Mouse (Mus musculus) kidney, adult 11 months (tissue): ENCODE results near the gene Plcb4.
"Not testable (repeated sequence)": the region's sequence is repeated elsewhere in the genome, so short reads cannot be mapped to it uniquely, and the experiment has no call there.

Source experiments
- DNase-seq: peaks from one replicate; pipeline ENCODE4 v3.0.0; 2022

Plcb4 gene

GRCm38 (mm10) chr2:135675284-135675683 lies 16.5 kb downstream of the Plcb4 start:
- no peak for DNase-seq

DNA sequence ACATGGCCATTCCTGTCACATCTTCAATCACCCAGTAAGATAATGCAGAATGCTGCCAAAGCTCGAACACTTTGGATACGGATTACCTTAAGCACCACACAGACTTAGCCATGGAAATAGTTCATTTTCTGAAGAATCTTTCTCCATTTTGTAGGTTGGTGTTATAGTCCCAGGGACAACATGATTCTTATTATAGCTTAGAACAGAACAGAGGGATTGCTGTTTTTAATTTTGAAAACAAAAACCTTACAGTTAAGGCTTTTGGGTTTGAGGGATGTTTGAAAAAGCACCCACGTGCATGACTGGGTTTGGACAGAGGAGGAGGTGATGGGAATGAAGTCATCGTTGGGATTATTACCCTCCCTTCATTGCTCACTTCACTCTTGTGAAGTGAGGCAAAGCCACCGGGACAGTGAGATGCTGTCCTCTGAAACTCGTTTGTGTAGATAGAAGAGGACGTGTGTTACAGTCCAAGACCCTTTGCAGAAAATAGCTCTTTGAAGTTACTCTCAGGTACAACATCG lies 18.2 kb downstream of the Plcb4 start:
- no peak for DNase-seq

GRCm38 (mm10) chr2:135677601-135678000 lies 18.8 kb downstream of the Plcb4 start:
- DNase-seq = no peak

- DNase-seq = peak; percentile 12
These were observed 21.2 kb downstream of the Plcb4 start for GRCm38 (mm10) chr2:135680001-135680400.

- DNase-seq = no peak
These were observed 21.8 kb downstream of the Plcb4 start for GRCm38 (mm10) chr2:135680406-135681134.

DNA sequence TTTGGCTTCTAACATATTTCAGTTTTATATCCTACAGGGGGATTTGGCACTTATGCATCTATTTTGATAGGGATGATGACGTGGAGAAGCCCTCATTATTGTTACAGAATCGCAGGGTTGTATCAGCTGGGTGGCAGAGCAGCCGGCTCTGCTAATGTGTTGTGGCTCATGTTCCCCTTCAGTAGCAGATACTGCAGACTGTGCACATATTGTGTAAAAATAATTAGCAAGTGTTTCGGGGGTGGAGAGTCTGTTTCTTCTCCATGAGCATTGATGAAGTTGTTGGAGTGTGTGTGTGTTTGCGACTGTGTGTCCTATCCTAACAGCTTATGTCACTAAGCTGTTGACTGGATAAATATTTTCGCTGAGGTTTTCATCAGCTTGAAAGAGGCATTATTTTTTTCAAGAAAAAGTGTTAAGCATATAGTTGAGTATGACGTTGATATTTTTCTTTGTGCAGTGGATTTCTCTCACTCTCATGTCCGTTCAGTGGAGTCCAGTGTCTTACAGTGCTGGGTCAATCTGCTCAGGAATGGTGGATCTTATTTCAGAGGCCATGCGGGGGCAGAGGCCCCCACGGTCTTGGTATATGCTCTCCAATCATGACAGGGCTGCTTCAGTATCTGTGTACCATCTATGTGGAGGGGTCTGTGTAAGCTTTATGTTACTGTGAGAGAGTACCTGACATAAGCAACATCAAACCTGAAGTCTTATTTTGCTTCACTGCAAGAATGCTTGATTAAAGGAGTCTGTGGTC lies 25.1 kb downstream of the Plcb4 start:
- DNase-seq = no peak

DNA sequence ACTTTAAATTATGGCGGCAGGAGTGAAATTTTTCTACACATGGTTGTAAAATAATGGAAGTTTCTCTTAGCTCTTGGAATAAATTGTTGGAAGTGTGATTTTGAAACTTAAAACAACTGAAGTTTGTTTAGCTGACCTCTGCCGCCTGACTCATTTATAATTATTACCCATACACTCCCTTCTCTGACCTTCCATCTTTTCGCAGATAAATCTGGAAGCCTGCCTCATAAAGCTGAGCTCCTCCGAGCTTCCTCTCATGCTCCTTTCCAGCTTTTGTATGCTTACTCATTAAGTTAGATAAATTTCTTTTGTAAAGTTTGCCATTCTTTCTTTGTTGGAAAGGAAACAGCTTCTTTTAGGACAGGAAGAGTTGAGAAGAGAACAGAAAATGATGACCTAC lies 27.9 kb downstream of the Plcb4 start:
- no peak for DNase-seq

DNA sequence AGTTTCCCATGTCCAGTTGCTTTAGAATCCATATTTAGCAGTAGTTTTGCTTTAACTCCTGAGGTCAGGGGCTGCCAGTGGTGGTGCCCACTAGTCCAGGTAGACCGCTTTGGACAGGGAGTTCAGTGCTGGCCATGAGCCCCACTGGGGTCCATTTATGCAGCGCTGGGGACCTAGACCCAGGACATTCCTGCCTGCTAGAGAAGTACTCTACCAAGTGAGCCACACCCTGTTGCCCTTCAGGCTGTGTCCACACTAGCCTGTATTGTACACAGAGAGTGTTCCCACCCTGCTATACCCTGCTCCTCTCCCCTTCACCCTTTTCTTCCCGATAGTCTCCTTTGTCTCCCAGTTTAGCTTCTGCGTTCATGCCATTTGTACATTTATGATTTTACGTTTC lies 28.8 kb downstream of the Plcb4 start:
- no peak for DNase-seq

DNA sequence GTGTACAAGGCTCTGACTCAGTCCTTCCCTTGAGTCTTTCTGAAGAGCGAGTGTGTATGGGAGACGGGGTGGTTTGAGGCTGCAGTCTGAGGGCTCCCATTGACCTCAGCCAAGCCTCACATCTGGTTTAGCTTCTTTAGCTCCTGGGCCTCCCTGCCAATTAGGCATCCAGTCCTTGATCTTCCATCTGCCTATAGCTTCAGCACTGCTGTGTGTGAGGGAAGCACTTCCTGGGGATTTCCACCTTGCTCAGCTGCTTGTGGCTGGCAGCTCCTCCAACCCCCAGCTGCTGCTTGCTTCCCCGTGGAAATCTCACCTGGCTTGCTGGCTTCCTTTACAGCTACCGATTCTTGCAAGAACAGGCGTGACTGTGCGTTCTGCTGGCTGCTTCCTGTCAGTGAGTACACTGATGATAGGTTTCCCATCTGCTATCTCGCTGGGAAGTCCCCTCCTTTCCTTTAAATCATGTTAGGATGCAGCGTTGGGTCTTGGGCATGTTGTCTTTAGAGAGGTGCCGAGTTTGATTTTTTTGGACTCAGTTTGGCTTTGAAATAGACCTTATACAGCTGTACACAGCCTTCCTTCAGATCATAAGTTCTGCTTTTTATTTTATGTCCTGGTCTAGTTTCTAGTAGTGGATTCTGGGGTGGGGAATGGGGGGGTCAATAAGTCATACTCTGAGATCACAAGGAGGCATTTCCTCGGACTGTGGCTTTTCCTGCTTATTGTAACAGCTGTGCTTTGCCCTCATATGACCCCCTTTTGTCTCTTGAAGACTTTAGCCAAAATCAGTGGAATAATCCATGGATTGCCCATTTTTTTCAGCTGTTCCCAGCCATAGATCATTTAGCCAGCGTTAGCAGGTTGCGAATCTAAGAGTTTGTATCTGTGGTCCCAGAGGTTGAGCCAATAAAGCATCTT lies 34.0 kb downstream of the Plcb4 start:
- peak; percentile 38 for DNase-seq

DNA sequence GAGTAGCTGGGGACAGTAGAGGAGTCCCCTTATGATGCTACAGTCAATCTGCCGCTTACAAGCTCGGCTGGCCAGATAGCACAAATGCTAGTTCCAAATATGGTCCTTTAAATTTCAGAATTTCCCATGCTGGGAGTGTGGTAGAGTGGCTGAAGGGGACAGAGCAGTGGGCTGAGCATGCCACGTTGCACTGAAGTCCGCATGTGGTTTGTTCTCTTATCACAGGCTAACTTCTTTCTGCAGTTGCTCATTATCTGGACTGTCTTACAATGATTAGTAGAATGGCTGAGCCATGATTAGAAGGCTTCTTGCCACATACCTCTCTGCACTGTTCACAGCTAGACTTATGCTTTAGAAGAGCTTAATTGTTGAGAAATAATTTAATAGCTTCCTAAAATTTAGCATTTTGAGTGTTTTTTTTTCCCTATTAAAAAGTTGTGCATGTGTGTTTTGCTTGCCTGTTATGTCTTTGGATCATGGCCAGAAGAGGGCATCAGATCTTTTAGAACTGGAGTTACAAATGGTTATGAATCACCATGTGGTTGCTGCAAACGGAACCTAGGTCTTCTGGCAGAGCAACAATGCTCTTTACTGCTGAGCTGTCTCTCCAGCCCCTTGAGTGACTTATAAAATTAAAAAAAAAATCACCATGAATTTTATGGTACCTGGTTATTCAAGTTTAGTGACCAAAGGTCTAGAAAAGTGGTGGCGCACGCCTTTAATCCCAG lies 42.0 kb downstream of the Plcb4 start:
- no peak for DNase-seq

DNA sequence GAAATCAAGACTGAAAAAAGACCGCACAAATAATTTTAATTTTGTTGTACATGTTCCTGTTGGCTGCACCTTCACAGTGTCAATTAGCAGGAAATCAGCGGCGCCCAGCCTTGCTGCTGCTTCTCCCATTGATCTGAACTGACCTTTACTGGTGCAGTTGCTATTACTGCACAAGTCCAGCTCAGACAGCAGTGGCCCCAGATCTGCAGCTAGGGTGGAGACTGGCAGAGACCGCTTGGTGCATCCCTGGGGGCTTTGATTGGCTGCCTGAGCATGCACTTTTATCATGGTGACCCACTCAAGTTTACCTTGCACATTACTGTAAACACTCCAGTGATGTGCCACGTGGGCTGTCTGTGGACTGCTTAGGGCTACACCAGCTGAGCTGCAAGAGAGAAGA lies 45.9 kb downstream of the Plcb4 start:
- DNase-seq = no peak

GRCm38 (mm10) chr2:135707305-135707704 lies 48.5 kb downstream of the Plcb4 start:
- no peak for DNase-seq

DNA sequence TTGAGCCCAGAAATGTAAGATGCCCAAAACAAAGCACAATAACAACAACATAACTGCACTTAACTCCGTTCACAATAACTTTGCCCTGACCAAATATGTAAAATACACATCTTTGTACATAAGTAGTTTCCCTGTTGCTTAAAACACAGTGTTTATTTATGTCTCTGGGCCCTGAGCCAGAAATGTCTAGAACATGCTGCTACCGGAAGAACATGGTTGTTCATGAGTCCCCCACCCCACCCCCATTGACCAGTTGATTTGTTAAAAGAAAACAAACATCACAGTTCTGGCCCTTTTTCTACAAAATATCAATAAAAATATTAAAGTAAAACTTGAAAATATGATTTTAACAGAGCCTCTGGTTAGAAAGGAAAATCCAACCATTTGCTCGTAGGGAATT lies 49.6 kb downstream of the Plcb4 start:
- DNase-seq = no peak

DNA sequence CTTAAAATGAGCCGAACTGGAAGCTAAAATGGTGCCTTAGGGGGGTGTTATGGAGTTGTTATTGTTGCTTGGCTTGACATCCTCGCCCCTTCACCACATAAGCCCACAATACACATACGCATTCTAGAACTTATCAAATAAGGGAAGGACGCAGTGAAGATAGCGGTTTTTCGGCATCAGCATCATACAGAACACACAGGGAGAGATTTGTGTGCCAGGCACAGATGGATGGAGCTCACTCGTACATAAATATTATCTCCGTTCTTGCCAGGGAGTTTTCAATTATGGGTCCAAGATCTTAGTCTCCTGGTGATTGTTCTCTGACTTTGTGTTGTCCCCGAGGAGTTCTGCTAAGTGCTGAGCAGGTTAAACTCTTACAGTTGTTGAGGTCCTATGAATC lies 50.0 kb downstream of the Plcb4 start:
- DNase-seq = no peak

DNA sequence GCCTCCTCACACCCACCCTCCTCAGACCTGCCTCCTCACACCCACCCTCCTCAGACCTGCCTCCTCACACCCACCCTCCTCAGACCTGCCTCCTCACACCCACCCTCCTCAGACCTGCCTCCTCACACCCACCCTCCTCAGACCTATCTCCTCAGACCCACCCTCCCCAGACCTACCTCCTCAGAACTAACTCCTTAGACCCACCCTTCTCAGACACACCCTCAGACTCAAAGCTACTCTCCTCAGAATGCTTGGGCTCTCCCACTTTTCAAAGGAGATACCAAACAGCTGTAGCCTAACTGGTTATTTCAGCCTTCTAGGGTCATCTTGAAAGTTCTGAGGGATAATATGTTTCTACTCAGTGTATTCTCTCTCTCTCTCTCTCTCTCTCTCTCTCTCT lies 50.9 kb downstream of the Plcb4 start:
- DNase-seq = not testable (repeated sequence)

DNA sequence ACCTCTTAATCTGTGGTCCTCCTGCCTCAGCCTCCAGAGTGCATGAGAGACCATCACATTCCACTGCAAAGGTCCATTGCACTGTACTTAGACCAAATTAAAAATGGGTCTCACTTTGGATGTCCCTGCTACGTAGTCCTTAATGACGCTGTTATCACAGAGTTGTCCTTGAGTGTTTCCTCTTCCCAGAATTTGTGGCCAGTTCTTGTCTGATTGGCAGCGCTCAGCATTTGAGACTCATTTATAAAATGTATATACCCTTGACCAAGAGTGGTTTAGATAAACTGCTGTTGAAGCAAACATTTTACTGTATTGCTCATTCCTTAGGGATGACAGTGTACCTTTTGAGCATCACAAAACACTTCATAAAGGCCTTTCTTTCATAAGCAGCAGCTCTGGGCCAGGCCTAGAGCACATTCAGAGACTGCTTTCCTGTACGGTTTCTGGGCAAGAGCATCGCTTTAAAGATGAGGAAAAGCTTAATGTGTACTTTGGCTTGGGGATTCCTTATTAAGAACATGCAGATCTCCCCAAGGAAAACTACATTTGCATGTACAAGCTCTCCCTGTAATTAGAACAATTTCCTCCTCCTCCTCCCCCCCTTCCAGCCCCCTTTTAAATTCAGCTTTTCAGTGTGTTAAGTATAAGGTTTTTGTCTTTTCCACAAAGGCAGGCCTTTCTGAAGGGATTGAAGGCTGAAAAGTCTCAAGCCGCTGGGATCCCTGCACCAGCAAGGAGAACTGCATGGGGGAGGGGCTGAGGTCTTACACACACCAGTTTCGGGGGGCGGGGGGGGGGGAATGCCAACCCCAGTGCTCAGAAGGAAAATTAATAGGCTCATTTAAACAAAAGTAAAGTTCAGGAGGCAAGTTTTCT lies 52.5 kb downstream of the Plcb4 start:
- DNase-seq = no peak

DNA sequence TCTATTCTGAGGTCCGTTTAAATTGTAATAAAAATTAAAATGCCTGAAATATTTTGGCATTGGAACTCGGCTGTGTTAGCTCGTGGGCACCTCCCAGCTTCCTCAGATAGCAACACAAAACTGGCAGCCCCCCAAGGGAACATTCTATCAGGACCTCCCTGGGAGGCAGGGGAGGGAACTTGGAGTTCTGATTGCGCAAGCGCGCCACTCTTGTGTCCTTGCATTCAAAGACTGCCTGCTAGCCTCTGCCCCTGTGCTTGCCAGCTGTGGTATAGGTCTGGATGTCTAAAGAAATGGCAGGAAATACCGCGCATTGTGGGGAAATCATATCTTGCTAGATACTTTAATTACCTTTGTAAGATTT lies 53.1 kb downstream of the Plcb4 start:
- DNase-seq = peak; percentile 88

DNA sequence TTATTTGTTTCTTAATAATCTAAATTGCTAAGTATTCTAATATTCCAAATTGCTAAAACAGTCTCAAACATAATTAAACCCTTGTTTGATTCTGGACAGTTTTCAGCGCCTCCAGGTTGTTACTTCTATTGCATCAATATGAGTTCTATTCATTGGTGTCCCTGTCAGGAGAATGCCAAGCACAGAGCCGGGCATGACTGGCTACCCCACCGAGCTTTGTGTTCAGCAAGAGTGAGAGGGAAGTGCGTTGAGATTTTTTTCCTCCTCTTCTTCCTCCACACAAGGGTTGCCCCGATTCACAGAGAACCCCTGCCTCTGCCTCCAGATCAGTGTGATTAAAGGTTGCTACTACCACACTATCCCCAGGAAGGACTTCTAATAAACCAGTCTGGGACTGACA lies 53.5 kb downstream of the Plcb4 start:
- DNase-seq = no peak

DNA sequence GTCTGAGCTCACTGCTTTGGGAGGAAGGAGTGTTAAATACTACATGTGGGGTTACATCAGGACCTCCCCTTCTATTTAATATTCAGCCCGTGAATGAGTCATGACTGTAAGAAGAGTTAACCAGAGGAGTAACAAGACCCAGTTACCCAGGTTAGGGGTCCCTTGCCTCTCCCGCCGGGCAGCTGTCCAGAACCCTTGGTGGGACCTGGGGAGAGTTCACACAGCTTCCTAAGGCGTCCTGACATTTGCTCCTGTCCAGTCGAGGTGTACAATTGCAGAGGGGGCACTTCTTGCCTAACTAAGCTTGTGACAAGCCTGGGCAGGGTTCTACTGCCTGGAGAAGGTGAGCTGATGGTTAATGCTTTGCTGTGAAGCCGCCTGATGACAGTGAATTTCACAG lies 54.1 kb downstream of the Plcb4 start:
- no peak for DNase-seq

GRCm38 (mm10) chr2:135716180-135716579 lies 57.4 kb downstream of the Plcb4 start:
- DNase-seq = no peak
